In the genomic region with DNA sequence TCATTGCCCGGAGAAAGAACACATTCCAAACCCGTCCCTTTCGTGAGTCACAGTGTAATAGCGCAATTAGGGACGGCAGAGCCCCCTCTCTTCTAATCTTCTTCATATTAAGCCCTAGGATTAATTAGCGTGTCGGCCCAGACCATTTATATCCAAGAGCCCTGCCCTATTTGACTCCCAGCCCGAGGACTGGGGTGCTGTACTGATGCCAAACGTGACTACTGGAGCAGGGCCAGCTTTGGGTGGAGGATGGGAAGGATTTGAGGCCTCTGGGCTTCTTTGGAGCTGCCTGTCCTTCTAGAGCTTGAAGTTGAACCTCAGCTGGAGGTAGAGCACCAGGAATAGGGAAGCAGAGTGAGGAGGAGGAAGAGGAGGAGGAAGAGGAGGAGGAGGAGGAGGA, we compare ENCODE assay signal across 15 mouse cellular contexts. TPM values are rescaled to one million over a fixed set of nuclear protein-coding genes. Genes with fewer than 3 reads are reported as not detected.
A peak's percentile ranks its signal among the peaks of the same experiment; 100 is the strongest.
DNase-seq lines count a peak whose midpoint lies in the region; ATAC-seq and TF ChIP-seq lines count a peak whose summit lies in the region.
"Had no signal": no experiment of that assay in that cellular context is flagged by ENCODE, and none has a peak within 500 bp of the region (broad histone marks: within the 10 kb centered on the region; RNA-seq: fewer than 3 reads in every experiment).

No protein-coding gene starts in this region.

- H3K27me3 ChIP-seq in forebrain, postnatal 0 days (ENCODE audit: insufficient read depth, low read length) = peaks cover 31% of the 10 kb centered on the region
- peaks cover 37% of the 10 kb centered on the region for H3K27me3 ChIP-seq in midbrain, postnatal 0 days (ENCODE audit: insufficient read depth, low read length)

- 8% methylated on average over 9 of the region's 9 CpGs for WGBS in forebrain, postnatal 0 days
- 25% methylated on average over 9 of the region's 9 CpGs for WGBS in midbrain, postnatal 0 days

- no peak overlapping the region for H3K27ac ChIP-seq in layer of hippocampus, adult 2 months
- no peak overlapping the region for H3K27ac ChIP-seq in cortical plate, adult 2 months (ENCODE audit: insufficient read depth, low read length)
- peak overlapping the region; percentile 41; the same call in 1 of the 2 replicates for H3K27ac ChIP-seq in forebrain, postnatal 0 days (ENCODE audit: low read depth, low read length)
- H3K27ac ChIP-seq in midbrain, postnatal 0 days (ENCODE audit: low read depth, low read length) = no peak overlapping the region
- H3K27ac ChIP-seq: limb, embryonic 13.5 days had no signal

- no peaks in the 10 kb centered on the region for H3K36me3 ChIP-seq in forebrain, postnatal 0 days (ENCODE audit: insufficient read depth)
- H3K36me3 ChIP-seq in midbrain, postnatal 0 days (ENCODE audit: insufficient read depth, low read length) = no peaks in the 10 kb centered on the region
- H3K36me3 ChIP-seq: limb, embryonic 13.5 days had no signal

- no peak for TF ChIP-seq CTCF in layer of hippocampus, adult 2 months (conservative IDR thresholded peaks at IDR 0.05)
- no peak for TF ChIP-seq CTCF in cortical plate, adult 2 months (IDR thresholded peaks at IDR 0.05; ENCODE audit: extremely low read depth, insufficient read depth, low read length)
- TF ChIP-seq CTCF in forebrain, postnatal 0 days (IDR thresholded peaks at IDR 0.05; ENCODE audit: low read depth) = no peak
- no peak for TF ChIP-seq CTCF in midbrain, postnatal 0 days (IDR thresholded peaks at IDR 0.05)

- no peaks in the 10 kb centered on the region for H3K4me1 ChIP-seq in cortical plate, adult 2 months (ENCODE audit: control insufficient read depth, insufficient read depth, low read length)
- 0 out of 2 replicates have a peak, but pooled peaks cover 4% of the 10 kb centered on the region for H3K4me1 ChIP-seq in forebrain, postnatal 0 days (ENCODE audit: insufficient read depth)
- peaks cover 3% of the 10 kb centered on the region; the same call in 1 of the 2 replicates for H3K4me1 ChIP-seq in midbrain, postnatal 0 days (ENCODE audit: insufficient read depth, low read length)

- no peak for DNase-seq in layer of hippocampus, adult 2 months (ENCODE audit: low spot score in 2 of 2)
- no peak for DNase-seq in layer of hippocampus, adult 11-12 months (ENCODE audit: low spot score)
- DNase-seq in forebrain, postnatal 0 days = peak; percentile 57
- peak; percentile 60 for DNase-seq in midbrain, postnatal 0 days (ENCODE audit: low spot score)
- DNase-seq in thymus, postnatal 4 days = no peak
- DNase-seq in kidney, postnatal 14 days = no peak
- DNase-seq: cerebellum, adult 11 months; heart, adult 18-20 months; kidney, adult 2 months; layer of hippocampus, adult 9-11 months; lung, adult 2 months; thymus, adult 2 months had no signal

- ATAC-seq in forebrain, postnatal 0 days = no peak
- ATAC-seq in midbrain, postnatal 0 days (ENCODE audit: low FRiP score) = no peak

- H3K9me3 ChIP-seq in forebrain, postnatal 0 days (ENCODE audit: low read length) = no peaks in the 10 kb centered on the region
- H3K9me3 ChIP-seq in midbrain, postnatal 0 days (ENCODE audit: low read length) = no peaks in the 10 kb centered on the region
- H3K9me3 ChIP-seq: limb, embryonic 13.5 days; megakaryocyte, embryonic 14.5 days had no signal

- H3K4me2 ChIP-seq in forebrain, postnatal 0 days (ENCODE audit: low read depth) = peak overlapping the region; percentile 52
- peak overlapping the region; percentile 68 for H3K4me2 ChIP-seq in midbrain, postnatal 0 days (ENCODE audit: low read depth, low read length, poor library complexity, severe bottlenecking)
- H3K4me2 ChIP-seq: limb, embryonic 13.5 days had no signal

- H3K4me3 ChIP-seq in layer of hippocampus, adult 2 months = peak overlapping the region; percentile 60; the same call in 1 of the 2 replicates
- peak overlapping the region; percentile 65 for H3K4me3 ChIP-seq in cortical plate, adult 2 months (ENCODE audit: insufficient read depth, low read length)
- H3K4me3 ChIP-seq in forebrain, postnatal 0 days (ENCODE audit: low read depth, low read length) = peak overlapping the region; percentile 59
- H3K4me3 ChIP-seq in midbrain, postnatal 0 days (ENCODE audit: low read depth, low read length) = peak overlapping the region; percentile 59
- H3K4me3 ChIP-seq: limb, embryonic 13.5 days; megakaryocyte, embryonic 14.5 days had no signal

- H3K9ac ChIP-seq in forebrain, postnatal 0 days = peak overlapping the region; percentile 70
- H3K9ac ChIP-seq in midbrain, postnatal 0 days (replicated peaks; ENCODE audit: low read length, poor library complexity, severe bottlenecking) = 0 out of 2 replicates have a peak overlapping the region, but pooled peaks have one; percentile 33
- H3K9ac ChIP-seq: limb, embryonic 13.5 days had no signal

- TF ChIP-seq POLR2A in cortical plate, adult 2 months (IDR thresholded peaks at IDR 0.05; ENCODE audit: extremely low read depth, insufficient read depth, low read length) = no peak

RNA-seq across cellular contexts. Expression of a gene that starts 2.2 kb away (rescaled TPM):
- 10 to 100 TPM; 24.8 to 25.3 TPM for total RNA-seq in layer of hippocampus, adult 2 months (2021)
- polyA plus RNA-seq in cortical plate, adult 2 months (2012; rRNA removed) = 27.5 and 29.5 TPM in 2 replicates
- 21.5 and 23.1 TPM in 2 replicates for total RNA-seq in forebrain, postnatal 0 days (2014; rRNA removed)
- polyA plus RNA-seq in forebrain, postnatal 0 days (2015; fragmentation: Nextera tagmentation; extraction: Ambion mirVana) = 2.8 and 4.3 TPM in 2 replicates
- total RNA-seq in midbrain, postnatal 0 days (2014; rRNA removed) = 22.7 and 24.6 TPM in 2 replicates
- polyA plus RNA-seq in midbrain, postnatal 0 days (2015; fragmentation: Nextera tagmentation; extraction: Ambion mirVana) = 2.5 and 3.3 TPM in 2 replicates

Comparison
In these comparisons a context has a peak if more than half of its experiments do, and no peak if none do; other contexts are left out.
1. DNase-seq: peak in forebrain, postnatal 0 days (single experiment) and midbrain, postnatal 0 days (single experiment); none in layer of hippocampus, adult 2 months (0 of 2), layer of hippocampus, adult 11-12 months (single experiment), thymus, postnatal 4 days (single experiment) and kidney, postnatal 14 days (single experiment).
2. Peak in every context shown above with its lines, with median percentiles within 50 percentile points of each other: H3K4me3 ChIP-seq.